Mouse (Mus musculus): ENCODE measurements at regions not wholly inside any gene's neighbourhood (a gene's known extent, or its start where the extent isn't known, plus 50 kb on each side); places are given as distances from the start of the nearest gene placed in this dataset.

DNA sequence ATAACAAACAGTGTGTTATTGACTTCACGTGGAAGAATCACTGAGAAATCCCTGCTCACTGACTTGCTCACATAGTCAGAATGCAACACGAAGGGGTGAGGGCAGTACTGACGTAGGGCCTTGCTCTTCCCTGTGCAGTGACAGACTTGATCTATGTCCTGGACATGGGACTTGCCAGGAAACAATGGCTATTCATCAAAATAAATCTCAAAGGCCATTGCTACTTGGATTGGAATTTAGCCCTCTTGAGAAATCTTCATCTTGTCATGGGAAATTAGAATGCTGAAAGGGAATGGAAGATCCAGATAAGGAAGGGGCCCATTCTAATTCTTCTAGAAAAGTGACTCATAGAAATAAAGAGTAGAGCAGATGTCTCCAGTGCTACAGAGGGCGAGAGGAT, 158.0 kb upstream of the Sstr4 start:
- WGBS: 76% methylated on average over 4 of the region's 4 CpGs
- ATAC-seq: no peak
- Histone ChIP-seq H3K9me3 (ENCODE audit: low read length) (no peaks in the 10 kb centered on the region), H3K4me1 (ENCODE audit: insufficient read depth, low read depth, low read length) (no peaks in the 10 kb centered on the region), H3K36me3 (ENCODE audit: insufficient read depth, low read length) (no peaks in the 10 kb centered on the region), H3K4me2 (replicated peaks; ENCODE audit: low read depth, low read length) (no peak overlapping the region), H3K27ac (ENCODE audit: low read length) (no peak overlapping the region), H3K27me3 (replicated peaks; ENCODE audit: insufficient read depth, low read length) (no peaks in the 10 kb centered on the region), H3K9ac (replicated peaks; ENCODE audit: low read depth) (no peak overlapping the region), H3K4me3 (ENCODE audit: low read depth, low read length) (no peak overlapping the region)
- DNase-seq (ENCODE audit: low spot score): no peak
- TF ChIP-seq CTCF (IDR thresholded peaks at IDR 0.05): no peak
- TF ChIP-seq EP300 (IDR thresholded peaks at IDR 0.05): no peak

DNA sequence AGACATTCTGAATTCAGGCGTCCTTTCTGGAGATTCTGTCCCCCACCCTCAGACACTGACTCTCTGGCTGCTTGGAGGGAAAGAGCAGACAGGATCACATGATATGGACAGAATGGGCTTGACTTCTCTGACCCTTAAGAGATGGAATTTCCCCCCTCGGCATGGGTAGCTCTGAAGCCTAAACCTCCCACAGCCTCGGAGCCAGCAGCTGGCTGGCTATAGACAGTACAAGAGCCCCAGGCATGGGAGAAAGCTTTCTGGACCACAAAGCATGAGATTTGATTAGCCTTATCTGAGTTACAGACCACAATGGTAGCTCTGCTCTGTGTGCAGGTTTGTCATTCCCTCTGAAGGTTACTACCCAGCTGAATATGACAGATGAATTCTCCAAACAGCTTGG, 156.1 kb upstream of the Sstr4 start:
- ATAC-seq: no peak
- Histone ChIP-seq H3K9ac (replicated peaks; ENCODE audit: low read depth) (no peak overlapping the region), H3K4me1 (ENCODE audit: insufficient read depth, low read depth, low read length) (no peaks in the 10 kb centered on the region), H3K36me3 (ENCODE audit: insufficient read depth, low read length) (no peaks in the 10 kb centered on the region), H3K4me2 (replicated peaks; ENCODE audit: low read depth, low read length) (no peak overlapping the region), H3K27ac (ENCODE audit: low read length) (no peak overlapping the region), H3K4me3 (ENCODE audit: low read depth, low read length) (no peak overlapping the region), H3K27me3 (replicated peaks; ENCODE audit: insufficient read depth, low read length) (no peaks in the 10 kb centered on the region), H3K9me3 (ENCODE audit: low read length) (no peaks in the 10 kb centered on the region)
- TF ChIP-seq EP300 (IDR thresholded peaks at IDR 0.05) (no peak), CTCF (IDR thresholded peaks at IDR 0.05) (no peak)
- DNase-seq (ENCODE audit: low spot score): no peak
- 37% methylated on average over 3 of the region's 3 CpGs for WGBS

DNA sequence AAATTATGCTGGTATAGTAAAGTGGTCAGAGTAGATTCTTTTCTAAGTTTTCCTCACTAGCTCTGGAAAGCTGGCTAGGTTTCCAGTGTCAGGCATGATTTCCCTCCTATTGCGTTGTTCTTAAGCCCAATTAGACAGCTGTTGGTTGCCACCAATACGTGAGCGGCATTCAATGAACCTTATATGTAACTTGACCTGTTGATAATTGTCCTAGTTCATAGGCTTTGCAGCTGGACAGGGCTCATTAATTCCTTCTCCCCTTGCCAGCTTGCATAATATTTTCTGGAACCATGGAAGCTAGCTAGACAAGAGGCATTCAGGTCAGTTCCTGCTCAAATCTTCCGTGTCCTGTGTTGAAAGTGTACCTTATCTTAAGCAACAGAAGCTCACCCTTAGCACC, 152.9 kb upstream of the Sstr4 start:
- no peaks in the 10 kb centered on the region for H3K4me1 ChIP-seq (ENCODE audit: insufficient read depth, low read depth, low read length)
- no peak overlapping the region for H3K9ac ChIP-seq (replicated peaks; ENCODE audit: low read depth)
- H3K27me3 ChIP-seq (replicated peaks; ENCODE audit: insufficient read depth, low read length): no peaks in the 10 kb centered on the region
- no peaks in the 10 kb centered on the region for H3K9me3 ChIP-seq (ENCODE audit: low read length)
- TF ChIP-seq EP300 (IDR thresholded peaks at IDR 0.05): no peak
- no peak for TF ChIP-seq CTCF (IDR thresholded peaks at IDR 0.05)
- no peak for DNase-seq (ENCODE audit: low spot score)
- H3K4me3 ChIP-seq (ENCODE audit: low read depth, low read length): no peak overlapping the region
- 82% methylated on average over 4 of the region's 4 CpGs for WGBS
- H3K27ac ChIP-seq (ENCODE audit: low read length): no peak overlapping the region
- ATAC-seq: no peak
- H3K4me2 ChIP-seq (replicated peaks; ENCODE audit: low read depth, low read length): no peak overlapping the region
- no peaks in the 10 kb centered on the region for H3K36me3 ChIP-seq (ENCODE audit: insufficient read depth, low read length)

DNA sequence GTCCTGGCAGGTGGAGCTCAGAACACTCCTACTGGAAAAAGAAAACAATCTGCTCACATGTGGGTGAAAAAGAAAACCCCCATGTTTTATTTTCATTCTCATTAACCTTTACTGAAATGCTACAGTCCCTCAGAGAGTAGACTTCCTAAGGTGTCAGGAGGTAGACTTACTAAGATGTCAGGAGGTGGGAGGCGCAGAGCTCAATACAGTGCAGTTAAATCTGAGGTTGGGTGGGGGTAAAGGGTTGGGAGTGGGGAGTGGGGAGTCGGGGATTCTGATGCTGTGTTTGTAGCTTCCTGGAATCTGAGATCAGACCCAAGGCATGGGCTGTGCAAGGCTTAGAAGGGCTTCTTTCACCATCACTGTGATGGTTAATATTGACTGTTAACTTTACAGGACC, 149.6 kb upstream of the Sstr4 start:
- Histone ChIP-seq H3K27me3 (replicated peaks; ENCODE audit: insufficient read depth, low read length) (no peaks in the 10 kb centered on the region), H3K36me3 (ENCODE audit: insufficient read depth, low read length) (no peaks in the 10 kb centered on the region), H3K27ac (ENCODE audit: low read length) (no peak overlapping the region), H3K9me3 (ENCODE audit: low read length) (no peaks in the 10 kb centered on the region), H3K4me2 (replicated peaks; ENCODE audit: low read depth, low read length) (no peak overlapping the region), H3K4me3 (ENCODE audit: low read depth, low read length) (no peak overlapping the region), H3K4me1 (ENCODE audit: insufficient read depth, low read depth, low read length) (no peaks in the 10 kb centered on the region), H3K9ac (replicated peaks; ENCODE audit: low read depth) (no peak overlapping the region)
- DNase-seq (ENCODE audit: low spot score) (no peak), ATAC-seq (no peak)
- 81% methylated on average over 2 of the region's 2 CpGs for WGBS
- TF ChIP-seq CTCF (IDR thresholded peaks at IDR 0.05): no peak
- TF ChIP-seq EP300 (IDR thresholded peaks at IDR 0.05): no peak

DNA sequence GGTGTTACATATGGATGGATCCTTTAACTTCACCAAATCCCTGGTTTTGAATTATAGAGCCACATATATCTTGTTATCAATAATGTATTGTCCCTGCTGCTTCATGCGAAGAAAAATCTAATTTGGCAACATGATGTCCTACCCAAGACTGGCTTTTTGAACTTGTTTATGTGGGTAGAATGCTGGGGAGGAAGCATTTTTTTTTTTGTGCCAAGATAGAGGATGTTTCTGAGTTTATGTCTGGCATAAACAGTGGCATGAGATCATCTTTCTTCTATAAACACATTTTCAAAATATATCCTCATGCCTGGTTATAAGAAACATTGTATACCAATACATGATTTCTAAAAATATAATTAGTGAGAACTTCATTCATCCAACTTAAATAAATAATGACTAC, 144.2 kb upstream of the Sstr4 start:
- Histone ChIP-seq H3K27me3 (replicated peaks; ENCODE audit: insufficient read depth, low read length) (no peaks in the 10 kb centered on the region), H3K4me2 (replicated peaks; ENCODE audit: low read depth, low read length) (no peak overlapping the region), H3K9me3 (ENCODE audit: low read length) (no peaks in the 10 kb centered on the region), H3K9ac (replicated peaks; ENCODE audit: low read depth) (no peak overlapping the region), H3K27ac (ENCODE audit: low read length) (no peak overlapping the region), H3K4me3 (ENCODE audit: low read depth, low read length) (no peak overlapping the region), H3K36me3 (ENCODE audit: insufficient read depth, low read length) (no peaks in the 10 kb centered on the region), H3K4me1 (ENCODE audit: insufficient read depth, low read depth, low read length) (no peaks in the 10 kb centered on the region)
- TF ChIP-seq EP300 (IDR thresholded peaks at IDR 0.05) (peak; percentile 95), CTCF (IDR thresholded peaks at IDR 0.05) (no peak)
- ATAC-seq: no peak
- peak; percentile 48 for DNase-seq (ENCODE audit: low spot score)
- 68% methylated on average over 1 of the region's 1 CpGs for WGBS

DNA sequence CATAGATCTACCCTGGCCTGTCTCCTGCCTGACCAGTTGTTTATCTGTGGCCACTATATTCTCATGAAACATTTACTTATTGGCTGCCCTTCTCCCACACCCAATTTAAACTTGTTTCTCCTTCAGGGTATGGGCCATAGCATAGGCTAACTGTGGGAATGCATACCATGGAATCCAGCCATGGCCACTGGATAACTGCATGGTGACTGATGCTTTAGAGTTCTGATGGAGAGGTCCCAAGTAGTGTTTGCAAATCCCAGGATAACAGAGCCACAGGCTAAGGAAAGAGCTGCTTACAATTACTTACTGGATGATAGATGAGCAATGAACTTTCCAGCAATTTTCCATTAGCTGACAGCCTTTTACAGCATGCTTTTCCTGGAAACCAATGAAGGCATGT, 139.5 kb upstream of the Sstr4 start:
- Histone ChIP-seq H3K27me3 (replicated peaks; ENCODE audit: insufficient read depth, low read length) (no peaks in the 10 kb centered on the region), H3K36me3 (ENCODE audit: insufficient read depth, low read length) (no peaks in the 10 kb centered on the region), H3K27ac (ENCODE audit: low read length) (no peak overlapping the region), H3K4me3 (ENCODE audit: low read depth, low read length) (no peak overlapping the region), H3K4me2 (replicated peaks; ENCODE audit: low read depth, low read length) (no peak overlapping the region), H3K9me3 (ENCODE audit: low read length) (no peaks in the 10 kb centered on the region), H3K9ac (replicated peaks; ENCODE audit: low read depth) (no peak overlapping the region), H3K4me1 (ENCODE audit: insufficient read depth, low read depth, low read length) (no peaks in the 10 kb centered on the region)
- ATAC-seq (no peak), DNase-seq (ENCODE audit: low spot score) (no peak)
- TF ChIP-seq EP300 (IDR thresholded peaks at IDR 0.05) (no peak), CTCF (IDR thresholded peaks at IDR 0.05) (no peak)

DNA sequence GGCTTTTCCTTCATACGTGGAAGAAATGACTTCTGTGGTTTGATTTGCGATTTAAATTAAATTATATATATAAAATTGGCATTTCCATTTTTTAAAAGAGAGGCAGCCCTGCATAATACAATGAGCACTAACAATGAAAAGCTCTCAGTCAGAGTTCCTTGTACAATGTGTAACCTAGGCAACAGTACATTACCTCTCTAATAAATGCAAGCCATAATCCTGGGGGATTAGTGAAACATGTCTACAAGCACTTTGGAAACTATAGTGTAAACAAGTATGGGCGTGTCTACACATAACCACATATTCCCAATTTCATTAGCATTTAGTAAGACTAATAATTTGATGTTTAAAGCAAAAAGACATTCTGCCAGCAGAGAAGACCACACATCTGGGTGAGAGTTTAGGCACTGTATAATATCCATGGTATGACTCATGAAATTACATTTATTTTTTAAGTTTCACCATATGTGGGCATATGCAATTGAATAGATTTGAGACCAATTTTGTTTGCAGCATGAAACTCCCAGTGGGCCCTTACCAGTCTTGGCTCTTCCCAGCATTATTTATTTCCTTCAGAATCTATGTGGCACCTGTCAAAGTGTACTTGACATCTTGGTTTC, 130.9 kb upstream of the Sstr4 start:
- Histone ChIP-seq H3K4me1 (ENCODE audit: insufficient read depth, low read depth, low read length) (no peaks in the 10 kb centered on the region), H3K4me2 (replicated peaks; ENCODE audit: low read depth, low read length) (no peak overlapping the region), H3K9me3 (ENCODE audit: low read length) (no peaks in the 10 kb centered on the region), H3K27me3 (replicated peaks; ENCODE audit: insufficient read depth, low read length) (no peaks in the 10 kb centered on the region), H3K4me3 (ENCODE audit: low read depth, low read length) (no peak overlapping the region), H3K36me3 (ENCODE audit: insufficient read depth, low read length) (no peaks in the 10 kb centered on the region), H3K27ac (ENCODE audit: low read length) (no peak overlapping the region), H3K9ac (replicated peaks; ENCODE audit: low read depth) (no peak overlapping the region)
- ATAC-seq (no peak), DNase-seq (ENCODE audit: low spot score) (no peak)
- TF ChIP-seq EP300 (IDR thresholded peaks at IDR 0.05): no peak
- no peak for TF ChIP-seq CTCF (IDR thresholded peaks at IDR 0.05)
- WGBS: 79% methylated on average over 3 of the region's 3 CpGs
